Mouse (Mus musculus): ENCODE results near the gene Ube2o. TPM values are rescaled to one million over a fixed set of nuclear protein-coding genes. Genes with fewer than 3 reads are reported as not detected.
A peak's percentile ranks its signal among the peaks of the same experiment; 100 is the strongest.
"Not testable (repeated sequence)": the region's sequence is repeated elsewhere in the genome, so short reads cannot be mapped to it uniquely, and the experiment has no call there.

Ube2o gene
- polyA plus RNA-seq, 2 experiments: 25.9 to 34.0 TPM

DNA sequence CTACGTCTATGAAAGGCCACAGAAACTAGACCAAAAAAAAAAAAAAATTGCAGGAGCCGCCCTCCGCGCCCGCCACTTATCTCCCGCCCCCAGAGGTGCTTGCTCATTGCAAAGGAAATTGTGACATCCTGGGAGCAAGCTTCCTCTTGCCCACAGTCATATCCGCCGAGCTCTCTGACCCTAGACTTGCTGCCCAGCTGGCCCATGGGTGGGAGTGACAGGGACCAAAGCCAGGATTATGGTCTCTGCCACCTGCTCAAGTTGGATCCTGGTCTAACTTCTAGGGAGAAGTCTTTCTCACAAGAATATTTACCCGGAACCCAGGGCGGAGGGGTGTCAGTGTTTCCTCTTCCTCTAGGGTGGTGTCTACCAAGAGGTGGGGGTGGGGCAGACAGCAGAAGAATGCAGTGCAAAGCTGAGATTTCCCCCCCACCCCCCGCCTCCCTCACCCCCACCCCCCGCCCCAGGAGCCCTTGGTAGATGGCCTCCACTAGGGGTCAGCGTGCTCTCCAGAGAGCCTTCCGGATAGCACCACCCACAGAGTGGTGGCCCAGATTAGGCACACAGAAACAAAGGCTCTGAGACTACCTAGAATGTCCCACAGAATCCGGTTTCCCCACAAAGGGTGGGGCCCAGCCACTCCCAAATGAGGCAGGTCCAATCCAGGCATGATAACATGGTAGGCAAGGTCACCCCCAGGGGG, 34.6 kb upstream of the Ube2o start:
- Histone ChIP-seq H3K4me2 (ENCODE audit: low read depth) (peak overlapping the region; percentile 77), H3K36me3 (replicated peaks; ENCODE audit: control insufficient read depth, insufficient read depth, low read depth) (no peaks in the 10 kb centered on the region), H3K27ac (peak overlapping the region; percentile 80), H3K9ac (replicated peaks) (peak overlapping the region; percentile 59), H3K4me1 (replicated peaks; ENCODE audit: control insufficient read depth in 2 of 2, insufficient read depth in 2 of 2, low read length in 1 of 2) (peaks cover 73 to 82% of the 10 kb centered on the region in 2 experiments), H3K9me3 (ENCODE audit: control insufficient read depth, low read length) (no peaks in the 10 kb centered on the region), H3K4me3 (ENCODE audit: insufficient read depth in 1 of 2, low read depth in 2 of 2, low read length in 2 of 2) (peak overlapping the region; percentile 44 to 61), H3K27me3 (ENCODE audit: control insufficient read depth, insufficient read depth, low read length) (no peaks in the 10 kb centered on the region)
- 4% methylated on average over 15 of the region's 15 CpGs for WGBS (ENCODE audit: insufficient replicate concordance)
- TF ChIP-seq CTCF (IDR thresholded peaks at IDR 0.05; ENCODE audit: low read depth): peak; percentile 59
- TF ChIP-seq EP300 (IDR thresholded peaks at IDR 0.05; ENCODE audit: low read depth): peak; percentile 73
- ATAC-seq (ENCODE audit: insufficient read depth): peak; percentile 73
- DNase-seq (ENCODE audit: low read depth in 3 of 3, low spot score in 3 of 3): peak; percentile 80 to 84 (median 80)

DNA sequence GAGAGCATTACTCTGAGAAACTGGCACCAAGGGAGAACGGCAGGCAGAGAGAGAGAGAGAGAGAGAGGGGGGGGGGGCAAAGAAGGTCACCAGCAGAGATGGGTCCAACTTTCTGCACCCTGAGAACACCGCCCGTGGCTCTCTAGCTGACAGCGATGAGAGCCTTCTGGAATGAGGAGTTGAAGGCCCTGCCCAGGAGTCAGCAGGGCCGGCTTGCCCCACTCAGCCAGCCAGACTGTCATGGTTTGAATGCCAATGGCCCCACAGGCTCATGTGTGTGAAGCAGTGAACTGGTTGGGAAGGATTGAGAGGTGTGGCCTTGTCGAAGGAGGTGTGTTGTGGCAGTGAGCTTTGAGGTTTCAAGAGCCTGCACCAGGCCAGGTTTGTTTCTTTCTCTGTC, 32.0 kb upstream of the Ube2o start:
- Histone ChIP-seq H3K4me2 (ENCODE audit: low read depth) (no peak overlapping the region), H3K27me3 (ENCODE audit: control insufficient read depth, insufficient read depth, low read length) (no peaks in the 10 kb centered on the region), H3K4me1 (replicated peaks; ENCODE audit: control insufficient read depth in 2 of 2, insufficient read depth in 2 of 2, low read length in 1 of 2) (peaks cover 48 to 56% of the 10 kb centered on the region in 2 experiments), H3K36me3 (replicated peaks; ENCODE audit: control insufficient read depth, insufficient read depth, low read depth) (peaks cover 5% of the 10 kb centered on the region; the same call in 1 of the 2 replicates), H3K9me3 (ENCODE audit: control insufficient read depth, low read length) (no peaks in the 10 kb centered on the region), H3K4me3 (ENCODE audit: insufficient read depth in 1 of 2, low read depth in 2 of 2, low read length in 2 of 2) (no peak overlapping the region), H3K27ac (no peak overlapping the region), H3K9ac (replicated peaks) (peak overlapping the region; percentile 37; the same call in 1 of the 2 replicates)
- 85% methylated on average over 6 of the region's 6 CpGs for WGBS (ENCODE audit: insufficient replicate concordance)
- DNase-seq (ENCODE audit: low read depth in 3 of 3, low spot score in 3 of 3) (no peak), ATAC-seq (ENCODE audit: insufficient read depth) (no peak)
- TF ChIP-seq CTCF (IDR thresholded peaks at IDR 0.05; ENCODE audit: low read depth) (no peak), EP300 (IDR thresholded peaks at IDR 0.05; ENCODE audit: low read depth) (no peak)

DNA sequence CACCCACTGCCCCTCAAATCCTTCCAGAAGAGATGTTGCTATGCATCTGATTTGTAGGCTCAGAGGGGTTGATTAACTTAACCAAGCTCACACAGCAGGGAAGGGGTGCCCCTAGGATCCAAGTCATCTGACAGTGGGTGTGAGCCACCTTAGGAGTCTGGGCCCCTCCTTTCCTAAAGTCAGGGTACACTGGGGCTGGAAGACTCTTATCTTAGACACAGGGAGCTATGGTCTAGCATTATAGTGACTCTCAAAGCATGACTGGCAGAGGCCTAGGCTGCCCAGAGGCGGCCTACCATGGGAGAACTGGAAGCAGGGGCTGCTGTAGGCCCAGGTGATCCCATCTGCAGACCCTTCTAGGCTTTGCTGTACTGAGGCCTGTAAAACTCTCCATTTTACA, 31.3 kb upstream of the Ube2o start:
- Histone ChIP-seq H3K9me3 (ENCODE audit: control insufficient read depth, low read length) (no peaks in the 10 kb centered on the region), H3K27ac (peak overlapping the region; percentile 0; the same call in 1 of the 2 replicates), H3K27me3 (ENCODE audit: control insufficient read depth, insufficient read depth, low read length) (no peaks in the 10 kb centered on the region), H3K4me1 (replicated peaks; ENCODE audit: control insufficient read depth in 2 of 2, insufficient read depth in 2 of 2, low read length in 1 of 2) (peaks cover 41 to 50% of the 10 kb centered on the region in 2 experiments), H3K4me2 (ENCODE audit: low read depth) (no peak overlapping the region), H3K9ac (replicated peaks) (no peak overlapping the region; the same call in 1 of the 2 replicates), H3K4me3 (ENCODE audit: insufficient read depth in 1 of 2, low read depth in 2 of 2, low read length in 2 of 2) (no peak overlapping the region), H3K36me3 (replicated peaks; ENCODE audit: control insufficient read depth, insufficient read depth, low read depth) (peaks cover 11% of the 10 kb centered on the region; the same call in 1 of the 2 replicates)
- 50% methylated on average over 1 of the region's 1 CpGs for WGBS (ENCODE audit: insufficient replicate concordance)
- peak; percentile 17; the same call in 1 of the 2 replicates for ATAC-seq (ENCODE audit: insufficient read depth)
- no peak for DNase-seq (ENCODE audit: low read depth in 3 of 3, low spot score in 3 of 3)
- no peak for TF ChIP-seq CTCF (IDR thresholded peaks at IDR 0.05; ENCODE audit: low read depth)
- no peak for TF ChIP-seq EP300 (IDR thresholded peaks at IDR 0.05; ENCODE audit: low read depth)

DNA sequence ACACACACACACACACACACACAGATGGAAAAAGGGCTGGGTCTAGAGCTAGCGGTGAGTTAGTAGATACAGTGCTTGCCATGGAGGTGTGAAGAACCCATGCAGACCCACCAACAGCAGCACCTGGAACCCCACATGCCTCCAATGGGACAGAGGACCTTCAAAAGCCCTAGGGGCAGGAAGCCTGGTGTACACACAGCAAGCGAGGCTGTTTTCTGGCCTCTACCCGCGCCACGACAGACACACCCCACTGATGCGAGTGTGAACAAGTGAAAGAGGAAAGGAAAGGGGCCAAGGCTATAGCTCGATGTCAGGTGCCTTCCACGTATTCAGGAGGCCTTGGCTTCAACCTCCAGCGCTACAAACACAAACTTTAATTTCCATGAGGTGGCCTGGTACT, 30.6 kb upstream of the Ube2o start:
- no peak for TF ChIP-seq EP300 (IDR thresholded peaks at IDR 0.05; ENCODE audit: low read depth)
- no peak for TF ChIP-seq CTCF (IDR thresholded peaks at IDR 0.05; ENCODE audit: low read depth)
- Histone ChIP-seq H3K4me1 (replicated peaks; ENCODE audit: control insufficient read depth in 2 of 2, insufficient read depth in 2 of 2, low read length in 1 of 2) (peaks cover 35 to 43% of the 10 kb centered on the region in 2 experiments), H3K9me3 (ENCODE audit: control insufficient read depth, low read length) (no peaks in the 10 kb centered on the region), H3K36me3 (replicated peaks; ENCODE audit: control insufficient read depth, insufficient read depth, low read depth) (peaks cover 16% of the 10 kb centered on the region), H3K4me2 (ENCODE audit: low read depth) (no peak overlapping the region), H3K9ac (replicated peaks) (no peak overlapping the region), H3K27me3 (ENCODE audit: control insufficient read depth, insufficient read depth, low read length) (no peaks in the 10 kb centered on the region), H3K27ac (no peak overlapping the region), H3K4me3 (ENCODE audit: insufficient read depth in 1 of 2, low read depth in 2 of 2, low read length in 2 of 2) (no peak overlapping the region)
- 66% methylated on average over 9 of the region's 9 CpGs for WGBS (ENCODE audit: insufficient replicate concordance)
- ATAC-seq (ENCODE audit: insufficient read depth) (no peak), DNase-seq (ENCODE audit: low read depth in 3 of 3, low spot score in 3 of 3) (no peak)

DNA sequence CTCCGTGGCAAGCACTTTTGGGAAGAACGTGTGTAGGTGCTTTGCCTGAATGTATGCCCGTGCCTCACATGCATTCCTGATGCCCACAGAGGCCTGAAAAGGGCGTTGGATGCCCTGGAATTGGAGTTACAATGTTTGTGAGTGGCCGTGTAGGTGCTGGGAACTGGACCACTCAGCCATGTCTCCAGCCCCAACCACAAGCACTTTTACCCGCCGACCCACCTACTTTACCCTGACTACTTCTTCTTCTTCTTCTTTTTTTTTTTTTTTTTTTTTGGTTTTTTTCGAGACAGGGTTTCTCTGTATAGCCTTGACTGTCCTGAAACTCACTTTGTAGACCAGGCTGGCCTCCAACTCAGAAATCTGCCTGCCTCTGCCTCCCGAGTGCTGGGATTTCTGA, 29.9 kb upstream of the Ube2o start:
- not testable (repeated sequence) for H3K9ac ChIP-seq (replicated peaks); H3K9me3 ChIP-seq (ENCODE audit: control insufficient read depth, low read length); H3K4me2 ChIP-seq (ENCODE audit: low read depth); DNase-seq (ENCODE audit: low read depth in 3 of 3, low spot score in 3 of 3); ATAC-seq (ENCODE audit: insufficient read depth); H3K27me3 ChIP-seq (ENCODE audit: control insufficient read depth, insufficient read depth, low read length); H3K4me3 ChIP-seq (ENCODE audit: insufficient read depth in 1 of 2, low read depth in 2 of 2, low read length in 2 of 2); H3K27ac ChIP-seq
- WGBS (ENCODE audit: insufficient replicate concordance): 69% methylated on average over 9 of the region's 9 CpGs
- Histone ChIP-seq H3K36me3 (replicated peaks; ENCODE audit: control insufficient read depth, insufficient read depth, low read depth) (peaks cover 19% of the 10 kb centered on the region), H3K4me1 (replicated peaks; ENCODE audit: control insufficient read depth in 2 of 2, insufficient read depth in 2 of 2, low read length in 1 of 2) (peaks cover 28 to 36% of the 10 kb centered on the region in 2 experiments)
